25 mouse cellular contexts compared by ENCODE assay signal in genomic region chr1:91478958-91479357, GRCm38 (mm10). TPM values are rescaled to one million over a fixed set of nuclear protein-coding genes. Genes with fewer than 3 reads are reported as not detected.
DNase-seq lines count a peak whose midpoint lies in the region; ATAC-seq and TF ChIP-seq lines count a peak whose summit lies in the region.
"Had no signal": no experiment of that assay in that cellular context is flagged by ENCODE, and none has a peak within 500 bp of the region (broad histone marks: within the 10 kb centered on the region; RNA-seq: fewer than 3 reads in every experiment).

No protein-coding gene starts in this region.

- no peak for DNase-seq in liver, embryonic 14.5 days (ENCODE audit: low read depth in 3 of 3, low spot score in 3 of 3)
- DNase-seq in liver, embryonic 11.5 days (ENCODE audit: low spot score) = no peak
- DNase-seq in ES-CJ7 (ENCODE audit: low read depth, low spot score) = peak; percentile 36
- DNase-seq in ZHBTc4 (ENCODE audit: low read depth, low spot score) = peak; percentile 52
- DNase-seq: adrenal gland, adult 8-10 months; cerebellum, adult 11-12 months; cerebellum, postnatal 25 days; embryo, embryonic 11 days; kidney, adult 8-10 months; kidney, postnatal 14 days; thymus, postnatal 25 days had no signal

- H3K27me3 ChIP-seq in intestine, postnatal 0 days (replicated peaks; ENCODE audit: control insufficient read depth, insufficient read depth, low read length) = no peaks in the 10 kb centered on the region
- no peaks in the 10 kb centered on the region for H3K27me3 ChIP-seq in intestine, embryonic 16.5 days (replicated peaks; ENCODE audit: control insufficient read depth, insufficient read depth, low read length)
- H3K27me3 ChIP-seq in liver, embryonic 14.5 days (ENCODE audit: control insufficient read depth, insufficient read depth, low read length) = no peaks in the 10 kb centered on the region
- H3K27me3 ChIP-seq in liver, embryonic 11.5 days (replicated peaks; ENCODE audit: control insufficient read depth, insufficient read depth, low read length) = no peaks in the 10 kb centered on the region
- H3K27me3 ChIP-seq: embryonic facial prominence, embryonic 13.5 days; forebrain, embryonic 12.5 days; limb, embryonic 15.5 days; lung, embryonic 15.5 days had no signal

- H3K9me3 ChIP-seq in intestine, postnatal 0 days (ENCODE audit: control insufficient read depth) = no peaks in the 10 kb centered on the region
- no peaks in the 10 kb centered on the region for H3K9me3 ChIP-seq in intestine, embryonic 16.5 days (ENCODE audit: control insufficient read depth, low read length)
- no peaks in the 10 kb centered on the region for H3K9me3 ChIP-seq in liver, embryonic 14.5 days (ENCODE audit: control insufficient read depth, low read length)
- H3K9me3 ChIP-seq in liver, embryonic 11.5 days (ENCODE audit: control insufficient read depth, low read length) = 0 out of 2 replicates have a peak, but pooled peaks cover 3% of the 10 kb centered on the region
- H3K9me3 ChIP-seq: embryonic facial prominence, embryonic 13.5 days; hindbrain, embryonic 10.5 days; limb, embryonic 15.5 days had no signal

- H3K9ac ChIP-seq in intestine, postnatal 0 days (ENCODE audit: low read depth, low read length) = no peak overlapping the region
- no peak overlapping the region for H3K9ac ChIP-seq in intestine, embryonic 16.5 days (ENCODE audit: low read depth, low read length)
- no peak overlapping the region for H3K9ac ChIP-seq in liver, embryonic 14.5 days (replicated peaks)
- H3K9ac ChIP-seq in liver, embryonic 11.5 days (ENCODE audit: low read depth, low read length) = no peak overlapping the region
- H3K9ac ChIP-seq: embryonic facial prominence, embryonic 13.5 days; forebrain, embryonic 12.5 days; limb, embryonic 15.5 days; lung, embryonic 15.5 days had no signal

- H3K36me3 ChIP-seq in intestine, postnatal 0 days (ENCODE audit: control insufficient read depth, insufficient read depth) = no peaks in the 10 kb centered on the region
- no peaks in the 10 kb centered on the region for H3K36me3 ChIP-seq in intestine, embryonic 16.5 days (ENCODE audit: control insufficient read depth, insufficient read depth, low read length)
- H3K36me3 ChIP-seq in liver, embryonic 14.5 days (replicated peaks; ENCODE audit: control insufficient read depth, insufficient read depth, low read depth) = no peaks in the 10 kb centered on the region
- H3K36me3 ChIP-seq in liver, embryonic 11.5 days (ENCODE audit: control insufficient read depth, insufficient read depth, low read length) = no peaks in the 10 kb centered on the region
- H3K36me3 ChIP-seq: embryonic facial prominence, embryonic 13.5 days; forebrain, embryonic 12.5 days; hindbrain, embryonic 10.5 days; limb, embryonic 15.5 days; lung, embryonic 15.5 days; midbrain, embryonic 10.5 days had no signal

- no peak for ATAC-seq in intestine, postnatal 0 days
- ATAC-seq in intestine, embryonic 16.5 days = no peak
- no peak for ATAC-seq in liver, embryonic 14.5 days (ENCODE audit: insufficient read depth)
- no peak for ATAC-seq in liver, embryonic 11.5 days (replicated peaks; ENCODE audit: low FRiP score)
- ATAC-seq in granulocyte monocyte progenitor cell, adult 5-6 weeks (replicated peaks; ENCODE audit: poor library complexity, severe bottlenecking) = no peak
- ATAC-seq: activated CD4-positive, CD25-positive, alpha-beta regulatory T cell, adult 4 months; midbrain, embryonic 16.5 days had no signal

- no peak overlapping the region for H3K4me2 ChIP-seq in intestine, postnatal 0 days (replicated peaks; ENCODE audit: low read depth)
- H3K4me2 ChIP-seq in intestine, embryonic 16.5 days (ENCODE audit: low read depth, low read length) = no peak overlapping the region
- H3K4me2 ChIP-seq in liver, embryonic 14.5 days (ENCODE audit: low read depth) = no peak overlapping the region
- H3K4me2 ChIP-seq in liver, embryonic 11.5 days = no peak overlapping the region
- H3K4me2 ChIP-seq: embryonic facial prominence, embryonic 13.5 days; forebrain, embryonic 12.5 days; heart, embryonic 11.5 days; limb, embryonic 15.5 days; lung, embryonic 15.5 days had no signal

- H3K4me1 ChIP-seq in intestine, postnatal 0 days (replicated peaks; ENCODE audit: control insufficient read depth, insufficient read depth, low read length) = no peaks in the 10 kb centered on the region
- peaks cover 4% of the 10 kb centered on the region; the same call in 1 of the 2 replicates for H3K4me1 ChIP-seq in intestine, embryonic 16.5 days (ENCODE audit: control insufficient read depth, insufficient read depth, low read length)
- H3K4me1 ChIP-seq in liver, embryonic 14.5 days (replicated peaks; ENCODE audit: control insufficient read depth in 2 of 2, insufficient read depth in 2 of 2, low read length in 1 of 2) = 0 out of 4 replicates have a peak, but pooled peaks cover 0 to 2% of the 10 kb centered on the region in 2 experiments
- H3K4me1 ChIP-seq in liver, embryonic 11.5 days (replicated peaks; ENCODE audit: control insufficient read depth, insufficient read depth, low read length) = no peaks in the 10 kb centered on the region; the same call in 1 of the 2 replicates
- H3K4me1 ChIP-seq: embryonic facial prominence, embryonic 13.5 days; forebrain, embryonic 12.5 days; limb, embryonic 15.5 days had no signal

- no peak overlapping the region for H3K27ac ChIP-seq in intestine, postnatal 0 days (ENCODE audit: low read depth, low read length)
- H3K27ac ChIP-seq in intestine, embryonic 16.5 days (ENCODE audit: low read length) = no peak overlapping the region
- no peak overlapping the region for H3K27ac ChIP-seq in liver, embryonic 14.5 days
- H3K27ac ChIP-seq in liver, embryonic 11.5 days (ENCODE audit: low read depth, low read length) = no peak overlapping the region
- H3K27ac ChIP-seq: embryonic facial prominence, embryonic 13.5 days; forebrain, embryonic 12.5 days; hindbrain, embryonic 10.5 days; limb, embryonic 15.5 days; lung, embryonic 15.5 days; midbrain, embryonic 10.5 days had no signal

- no peak overlapping the region for H3K4me3 ChIP-seq in intestine, postnatal 0 days (ENCODE audit: low read depth, low read length)
- no peak overlapping the region for H3K4me3 ChIP-seq in intestine, embryonic 16.5 days (ENCODE audit: low read length)
- H3K4me3 ChIP-seq in liver, embryonic 14.5 days (ENCODE audit: insufficient read depth in 1 of 2, low read depth in 2 of 2, low read length in 2 of 2) = no peak overlapping the region
- H3K4me3 ChIP-seq in liver, embryonic 11.5 days (ENCODE audit: low read depth, low read length) = no peak overlapping the region
- H3K4me3 ChIP-seq: embryonic facial prominence, embryonic 13.5 days; erythroblast, embryonic 14.5 days; forebrain, embryonic 12.5 days; hindbrain, embryonic 10.5 days; limb, embryonic 15.5 days; lung, embryonic 15.5 days; midbrain, embryonic 10.5 days; myocyte had no signal

- TF ChIP-seq CTCF in intestine, postnatal 0 days (IDR thresholded peaks at IDR 0.05; ENCODE audit: low read depth) = peak; percentile 12; the same call in 1 of the 2 replicates
- TF ChIP-seq CTCF in liver, embryonic 14.5 days (IDR thresholded peaks at IDR 0.05; ENCODE audit: low read depth) = peak; percentile 29; the same call in 1 of the 2 replicates

- 98% methylated on average over 1 of the region's 1 CpGs for WGBS in intestine, postnatal 0 days
- WGBS in intestine, embryonic 16.5 days = 98% methylated on average over 1 of the region's 1 CpGs
- 73% methylated on average over 1 of the region's 1 CpGs for WGBS in liver, embryonic 14.5 days (ENCODE audit: insufficient replicate concordance)
- WGBS in liver, embryonic 11.5 days = 84% methylated on average over 1 of the region's 1 CpGs

- no peak for TF ChIP-seq EP300 in liver, embryonic 14.5 days (IDR thresholded peaks at IDR 0.05; ENCODE audit: low read depth)

RNA-seq across cellular contexts. Expression of gene Traf3ip1, which starts 15.5 kb away (rescaled TPM):
- 3.3 and 3.7 TPM in 2 replicates for polyA plus RNA-seq in intestine, postnatal 0 days (2015; fragmentation: Nextera tagmentation; extraction: Ambion mirVana)
- 6.2 and 6.7 TPM in 2 replicates for polyA plus RNA-seq in intestine, embryonic 16.5 days (2015; fragmentation: Nextera tagmentation; extraction: Ambion mirVana)
- 2.4 and 4.1 TPM in 2 replicates for polyA plus RNA-seq in liver, embryonic 14.5 days (2012; rRNA removed)
- polyA plus RNA-seq in liver, embryonic 14.5 days (2014; fragmentation: Nextera tagmentation; extraction: Ambion mirVana) = 1.3 TPM in 2 replicates
- polyA plus RNA-seq in liver, embryonic 11.5 days (2014; fragmentation: Nextera tagmentation; extraction: Ambion mirVana) = 4.4 TPM in 2 replicates
- 5.2 and 7.0 TPM in 2 replicates for total RNA-seq in granulocyte monocyte progenitor cell, adult 5-6 weeks (2014; fragmentation: Nextera tagmentation)
- 4.6 and 5.6 TPM in 2 replicates for total RNA-seq in granulocyte monocyte progenitor cell, adult 5-6 weeks (2017)

RNA-seq across cellular contexts. Expression of gene Per2, which starts 19.8 kb away (rescaled TPM):
- polyA plus RNA-seq in intestine, postnatal 0 days (2015; fragmentation: Nextera tagmentation; extraction: Ambion mirVana) = 7.2 and 7.9 TPM in 2 replicates
- 8.9 and 11.7 TPM in 2 replicates for polyA plus RNA-seq in intestine, embryonic 16.5 days (2015; fragmentation: Nextera tagmentation; extraction: Ambion mirVana)
- polyA plus RNA-seq in liver, embryonic 14.5 days (2012; rRNA removed) = 3.3 and 3.7 TPM in 2 replicates
- polyA plus RNA-seq in liver, embryonic 14.5 days (2014; fragmentation: Nextera tagmentation; extraction: Ambion mirVana) = 1.6 and 2.2 TPM in 2 replicates
- polyA plus RNA-seq in liver, embryonic 11.5 days (2014; fragmentation: Nextera tagmentation; extraction: Ambion mirVana) = 4.5 and 6.8 TPM in 2 replicates
- total RNA-seq in granulocyte monocyte progenitor cell, adult 5-6 weeks (2014; fragmentation: Nextera tagmentation) = 4.3 and 7.8 TPM in 2 replicates
- total RNA-seq in granulocyte monocyte progenitor cell, adult 5-6 weeks (2017) = 3.2 and 8.7 TPM in 2 replicates

Comparison
In these comparisons a context has a peak if more than half of its experiments do, and no peak if none do; other contexts are left out.
1. DNase-seq: peak in ES-CJ7 (single experiment) and ZHBTc4 (single experiment); none in liver, embryonic 14.5 days (0 of 3) and liver, embryonic 11.5 days (single experiment).